Mouse (Mus musculus): ENCODE data around the gene Syap1. TPM values are rescaled to one million over a fixed set of nuclear protein-coding genes. Genes with fewer than 3 reads are reported as not detected.
"Not testable (repeated sequence)": the region's sequence is repeated elsewhere in the genome, so short reads cannot be mapped to it uniquely, and the experiment has no call there.

Syap1 gene
- total and polyA plus RNA-seq, 3 experiments, result 6.7 to 53.5 (median 34.4) TPM

GRCm38 (mm10) chrX:162831542-162831941 lies 56.7 kb downstream of the Syap1 start:
- no peak for DNase-seq (ENCODE audit: low spot score)
- H3K4me3 ChIP-seq (ENCODE audit: low read depth, low read length), result no peak overlapping the region
- H3K36me3 ChIP-seq (replicated peaks), result no peaks in the 10 kb centered on the region
- H3K9me3 ChIP-seq (replicated peaks), result no peaks in the 10 kb centered on the region
- TF ChIP-seq GATA1 (IDR thresholded peaks at IDR 0.05; ENCODE audit: borderline replicate concordance, low read length), result no peak
- TF ChIP-seq POLR2AphosphoS5 (IDR thresholded peaks at IDR 0.05; ENCODE audit: insufficient replicate concordance, low read depth, low read length), result no peak
- peaks cover 6% of the 10 kb centered on the region; the same call in 1 of the 2 replicates for H3K4me1 ChIP-seq (ENCODE audit: insufficient read depth, low read depth, low read length)
- H3K27me3 ChIP-seq (ENCODE audit: insufficient read depth, low read length), result no peaks in the 10 kb centered on the region
- ATAC-seq (ENCODE audit: extremely low read depth, insufficient number of reproducible peaks, low FRiP score, poor library complexity, severe bottlenecking), result no peak

GRCm38 (mm10) chrX:162831036-162831435 lies 57.2 kb downstream of the Syap1 start:
- no peak for TF ChIP-seq TAL1 (conservative IDR thresholded peaks at IDR 0.05; ENCODE audit: low read depth, low read length)
- no peak for TF ChIP-seq POLR2AphosphoS5 (IDR thresholded peaks at IDR 0.05; ENCODE audit: insufficient replicate concordance, low read depth, low read length)
- TF ChIP-seq GATA1 (IDR thresholded peaks at IDR 0.05; ENCODE audit: borderline replicate concordance, low read length), result no peak
- TF ChIP-seq GATA2 (IDR thresholded peaks at IDR 0.05; ENCODE audit: borderline replicate concordance, low read depth, low read length), result no peak
- TF ChIP-seq CTCF (IDR thresholded peaks at IDR 0.05; ENCODE audit: low read depth, low read length), result no peak

GRCm38 (mm10) chrX:162830313-162830712 lies 57.9 kb downstream of the Syap1 start:
- DNase-seq (ENCODE audit: low spot score); H3K4me3 ChIP-seq (ENCODE audit: low read depth, low read length); H3K4me1 ChIP-seq (ENCODE audit: insufficient read depth, low read depth, low read length): not testable (repeated sequence)

More at GRCm38 (mm10) chrX:162831036-162831435, 57.2 kb downstream of the Syap1 start:
- Histone ChIP-seq H3K9me3 (replicated peaks) (no peaks in the 10 kb centered on the region), H3K36me3 (replicated peaks) (no peaks in the 10 kb centered on the region), H3K4me3 (ENCODE audit: low read depth, low read length) (no peak overlapping the region), H3K27me3 (ENCODE audit: insufficient read depth, low read length) (no peaks in the 10 kb centered on the region), H3K4me1 (ENCODE audit: insufficient read depth, low read depth, low read length) (peaks cover 6% of the 10 kb centered on the region; the same call in 1 of the 2 replicates)
- no peak for ATAC-seq (ENCODE audit: extremely low read depth, insufficient number of reproducible peaks, low FRiP score, poor library complexity, severe bottlenecking)
- no peak for DNase-seq (ENCODE audit: low spot score)

GRCm38 (mm10) chrX:162829741-162830140 lies 58.5 kb downstream of the Syap1 start:
- no peak for ATAC-seq (ENCODE audit: extremely low read depth, insufficient number of reproducible peaks, low FRiP score, poor library complexity, severe bottlenecking)
- H3K36me3 ChIP-seq (replicated peaks), result peaks cover 11% of the 10 kb centered on the region
- H3K4me1 ChIP-seq (ENCODE audit: insufficient read depth, low read depth, low read length), result peaks cover 6% of the 10 kb centered on the region; the same call in 1 of the 2 replicates
- no peaks in the 10 kb centered on the region for H3K9me3 ChIP-seq (replicated peaks)
- no peaks in the 10 kb centered on the region for H3K27me3 ChIP-seq (ENCODE audit: insufficient read depth, low read length)
- H3K4me3 ChIP-seq (ENCODE audit: low read depth, low read length), result peak overlapping the region; percentile 81
- no peak for DNase-seq (ENCODE audit: low spot score)
- TF ChIP-seq GATA2 (IDR thresholded peaks at IDR 0.05; ENCODE audit: borderline replicate concordance, low read depth, low read length) (no peak), GATA1 (IDR thresholded peaks at IDR 0.05; ENCODE audit: borderline replicate concordance, low read length) (no peak), CTCF (IDR thresholded peaks at IDR 0.05; ENCODE audit: low read depth, low read length) (no peak), POLR2AphosphoS5 (IDR thresholded peaks at IDR 0.05; ENCODE audit: insufficient replicate concordance, low read depth, low read length) (no peak), TAL1 (conservative IDR thresholded peaks at IDR 0.05; ENCODE audit: low read depth, low read length) (no peak)

More at GRCm38 (mm10) chrX:162830313-162830712, 57.9 kb downstream of the Syap1 start:
- ATAC-seq (ENCODE audit: extremely low read depth, insufficient number of reproducible peaks, low FRiP score, poor library complexity, severe bottlenecking); H3K36me3 ChIP-seq (replicated peaks); H3K9me3 ChIP-seq (replicated peaks); H3K27me3 ChIP-seq (ENCODE audit: insufficient read depth, low read length): not testable (repeated sequence)

- Histone ChIP-seq H3K4me1 (ENCODE audit: insufficient read depth, low read depth, low read length) (peaks cover 6% of the 10 kb centered on the region; the same call in 1 of the 2 replicates), H3K36me3 (replicated peaks) (peaks cover 12% of the 10 kb centered on the region), H3K9me3 (replicated peaks) (no peaks in the 10 kb centered on the region), H3K4me3 (ENCODE audit: low read depth, low read length) (peak within 1 kb of the TSS; percentile 81), H3K27me3 (ENCODE audit: insufficient read depth, low read length) (no peaks in the 10 kb centered on the region)
- TF ChIP-seq CTCF (IDR thresholded peaks at IDR 0.05; ENCODE audit: low read depth, low read length), result no peak
- TF ChIP-seq GATA1 (IDR thresholded peaks at IDR 0.05; ENCODE audit: borderline replicate concordance, low read length), result no peak
- TF ChIP-seq GATA2 (IDR thresholded peaks at IDR 0.05; ENCODE audit: borderline replicate concordance, low read depth, low read length), result no peak
- TF ChIP-seq POLR2AphosphoS5 (IDR thresholded peaks at IDR 0.05; ENCODE audit: insufficient replicate concordance, low read depth, low read length), result no peak
- no peak for TF ChIP-seq TAL1 (conservative IDR thresholded peaks at IDR 0.05; ENCODE audit: low read depth, low read length)
- DNase-seq (ENCODE audit: low spot score) (peak; percentile 79), ATAC-seq (ENCODE audit: extremely low read depth, insufficient number of reproducible peaks, low FRiP score, poor library complexity, severe bottlenecking) (peak; percentile 96)
Measured at GRCm38 (mm10) chrX:162829203-162829708, 59.0 kb downstream of the Syap1 start, which contains the start of gene Txlng. Txlng (minus strand) TSS chrX:162829454.

GRCm38 (mm10) chrX:162828783-162829182 lies 59.5 kb downstream of the Syap1 start:
- TF ChIP-seq CTCF (IDR thresholded peaks at IDR 0.05; ENCODE audit: low read depth, low read length), result no peak
- TF ChIP-seq GATA1 (IDR thresholded peaks at IDR 0.05; ENCODE audit: borderline replicate concordance, low read length), result no peak
- no peak for TF ChIP-seq TAL1 (conservative IDR thresholded peaks at IDR 0.05; ENCODE audit: low read depth, low read length)
- DNase-seq (ENCODE audit: low spot score) (peak; percentile 4), ATAC-seq (ENCODE audit: extremely low read depth, insufficient number of reproducible peaks, low FRiP score, poor library complexity, severe bottlenecking) (no peak)
- peak overlapping the region; percentile 81 for H3K4me3 ChIP-seq (ENCODE audit: low read depth, low read length)
- H3K36me3 ChIP-seq (replicated peaks), result peaks cover 16% of the 10 kb centered on the region
- H3K27me3 ChIP-seq (ENCODE audit: insufficient read depth, low read length), result no peaks in the 10 kb centered on the region
- peaks cover 6% of the 10 kb centered on the region; the same call in 1 of the 2 replicates for H3K4me1 ChIP-seq (ENCODE audit: insufficient read depth, low read depth, low read length)
- H3K9me3 ChIP-seq (replicated peaks), result no peaks in the 10 kb centered on the region

- DNase-seq (ENCODE audit: low spot score), result no peak
- H3K27me3 ChIP-seq (ENCODE audit: insufficient read depth, low read length), result no peaks in the 10 kb centered on the region
- TF ChIP-seq GATA2 (IDR thresholded peaks at IDR 0.05; ENCODE audit: borderline replicate concordance, low read depth, low read length), result no peak
- no peak for TF ChIP-seq POLR2AphosphoS5 (IDR thresholded peaks at IDR 0.05; ENCODE audit: insufficient replicate concordance, low read depth, low read length)
- TF ChIP-seq CTCF (IDR thresholded peaks at IDR 0.05; ENCODE audit: low read depth, low read length), result no peak
- TF ChIP-seq TAL1 (conservative IDR thresholded peaks at IDR 0.05; ENCODE audit: low read depth, low read length), result no peak
- no peak for TF ChIP-seq GATA1 (IDR thresholded peaks at IDR 0.05; ENCODE audit: borderline replicate concordance, low read length)
Measured at GRCm38 (mm10) chrX:162828016-162828415, 60.2 kb downstream of the Syap1 start.

More at GRCm38 (mm10) chrX:162828016-162828415, 60.2 kb downstream of the Syap1 start:
- Histone ChIP-seq H3K36me3 (replicated peaks) (peaks cover 18% of the 10 kb centered on the region), H3K9me3 (replicated peaks) (no peaks in the 10 kb centered on the region), H3K4me3 (ENCODE audit: low read depth, low read length) (peak overlapping the region; percentile 81), H3K4me1 (ENCODE audit: insufficient read depth, low read depth, low read length) (peaks cover 6% of the 10 kb centered on the region; the same call in 1 of the 2 replicates)
- no peak for ATAC-seq (ENCODE audit: extremely low read depth, insufficient number of reproducible peaks, low FRiP score, poor library complexity, severe bottlenecking)
